Mouse (Mus musculus) forebrain, postnatal 0 days (tissue): ENCODE data around the gene Olfr1394. TPM values are rescaled to one million over a fixed set of nuclear protein-coding genes. Genes with fewer than 3 reads are reported as not detected.

Experiments used
- ATAC-seq: fragments of 200-750 bp; cut with Nextera tagmentation; 2 replicates; pipeline ENCODE4 v1.8.0; 2017; ENCODE audit warnings: mild to moderate bottlenecking, moderate library complexity
- DNase-seq: peaks from one replicate; pipeline ENCODE4 v3.0.0-alpha.2; 2015
- H3K27ac ChIP-seq: fragments of 300-500 bp; sonication (generic); 2 replicates; pipeline ENCODE4 v1.5.1; 2014; ENCODE audit warnings: low read depth, mild to moderate bottlenecking, antibody characterized with exemption, low read length, moderate library complexity, mixed read lengths
- H3K27me3 ChIP-seq: fragments of 300-500 bp; sonication (generic); 2 replicates; pipeline ENCODE4 v1.6.1; 2014; ENCODE audit warnings: mild to moderate bottlenecking, low read length, mixed read lengths; ENCODE audit not compliant: insufficient read depth
- H3K36me3 ChIP-seq: fragments of 300-500 bp; sonication (generic); 2 replicates; pipeline ENCODE4 v1.6.1; 2014; ENCODE audit warnings: mild to moderate bottlenecking, moderate library complexity; ENCODE audit not compliant: insufficient read depth
- H3K4me1 ChIP-seq: fragments of 300-500 bp; sonication (generic); 2 replicates; pipeline ENCODE4 v1.6.1; 2014; ENCODE audit warnings: antibody characterized with exemption; ENCODE audit not compliant: insufficient read depth
- H3K4me2 ChIP-seq: fragments of 300-500 bp; sonication (generic); 2 replicates; pipeline ENCODE4 v1.6.1; 2014; ENCODE audit warnings: low read depth, mild to moderate bottlenecking, moderate library complexity
- H3K4me3 ChIP-seq: fragments of 300-500 bp; sonication (generic); 2 replicates; pipeline ENCODE4 v1.5.1; 2014; ENCODE audit warnings: low read depth, low read length, mixed read lengths
- H3K9ac ChIP-seq: fragments of 300-500 bp; sonication (generic); 2 replicates; pipeline ENCODE4 v1.6.1; 2014; ENCODE audit warnings: mild to moderate bottlenecking
- H3K9me3 ChIP-seq: fragments of 300-500 bp; sonication (generic); 2 replicates; pipeline ENCODE4 v1.6.1; 2016; ENCODE audit warnings: low read length
- CTCF ChIP-seq: sonication (generic); IDR thresholded peaks from 2 replicates; pipeline ENCODE4 v1.5.1; 2016; ENCODE audit warnings: antibody characterized with exemption, control low read depth, low read depth
- WGBS: fragments of 180-500 bp; shearing (Covaris S2); extraction: QIAGEN DNeasy Blood & Tissue Kit; methylation state at CpG from one replicate; pipeline ENCODE4 v1.1.7; 2014; 5-methylcytosine and 5-hydroxymethylcytosine counted together
- polyA plus RNA-seq: library from polyadenylated mRNA; unstranded; fragments of >200 nt; fragmentation: Nextera tagmentation; extraction: Ambion mirVana; gene quantifications from 2 replicates; pipeline ENCODE4 v1.2.1, GENCODE M21; 2015
- total RNA-seq: library from RNA; depleted of rRNA; stranded (reverse); fragments of >200 nt; gene quantifications from 2 replicates; pipeline ENCODE4 v1.2.3, GENCODE M21; 2014

The Olfr1394 gene
- total and polyA plus RNA-seq, 2 experiments from 2014 or later: not detected

- no peak for TF ChIP-seq CTCF
- Histone ChIP-seq H3K9ac (no peak within 1 kb of the TSS), H3K9me3 (no peaks in the 10 kb centered on the region), H3K4me2 (no peak within 1 kb of the TSS), H3K27ac (no peak within 1 kb of the TSS), H3K4me3 (no peak within 1 kb of the TSS), H3K27me3 (no peaks in the 10 kb centered on the region), H3K36me3 (no peaks in the 10 kb centered on the region), H3K4me1 (no peaks in the 10 kb centered on the region)
- DNase-seq: no peak
- no peak for ATAC-seq
Observed at GRCm38 (mm10) chr11:49114774-49115173, 39.4 kb upstream of the Olfr1394 start, which contains the start of gene Olfr1396. Olfr1396 (minus strand) TSS chr11:49114874.

GRCm38 (mm10) chr11:49119635-49120034, 34.5 kb upstream of the Olfr1394 start:
- no peak overlapping the region for H3K4me2 ChIP-seq
- WGBS: 80% methylated on average over 3 of the region's 3 CpGs
- H3K4me3 ChIP-seq: no peak overlapping the region
- H3K9ac ChIP-seq: no peak overlapping the region
- no peak for DNase-seq
- TF ChIP-seq CTCF: no peak
- H3K27ac ChIP-seq: no peak overlapping the region
- ATAC-seq: no peak
- H3K4me1 ChIP-seq: no peaks in the 10 kb centered on the region
- no peaks in the 10 kb centered on the region for H3K27me3 ChIP-seq
- no peaks in the 10 kb centered on the region for H3K36me3 ChIP-seq
- H3K9me3 ChIP-seq: no peaks in the 10 kb centered on the region

GRCm38 (mm10) chr11:49124169-49124568, 30.0 kb upstream of the Olfr1394 start:
- no peak for ATAC-seq
- WGBS: 85% methylated on average over 2 of the region's 2 CpGs

GRCm38 (mm10) chr11:49141974-49142373, 12.2 kb upstream of the Olfr1394 start, which contains the start of gene Olfr1395:
Olfr1395 (plus strand) TSS chr11:49142274.
- Histone ChIP-seq H3K4me2 (no peak within 1 kb of the TSS), H3K4me3 (no peak within 1 kb of the TSS), H3K27me3 (no peaks in the 10 kb centered on the region), H3K27ac (no peak within 1 kb of the TSS), H3K9me3 (no peaks in the 10 kb centered on the region), H3K9ac (no peak within 1 kb of the TSS), H3K4me1 (no peaks in the 10 kb centered on the region), H3K36me3 (no peaks in the 10 kb centered on the region)
- no peak for DNase-seq
- ATAC-seq: no peak
- WGBS: 93% methylated on average over 6 of the region's 6 CpGs
- TF ChIP-seq CTCF: no peak

More at GRCm38 (mm10) chr11:49124169-49124568, 30.0 kb upstream of the Olfr1394 start:
- Histone ChIP-seq H3K27ac (no peak overlapping the region), H3K4me3 (no peak overlapping the region), H3K9me3 (no peaks in the 10 kb centered on the region), H3K27me3 (no peaks in the 10 kb centered on the region), H3K4me2 (no peak overlapping the region), H3K4me1 (no peaks in the 10 kb centered on the region), H3K36me3 (no peaks in the 10 kb centered on the region), H3K9ac (no peak overlapping the region)
- no peak for DNase-seq
- TF ChIP-seq CTCF: no peak

- Histone ChIP-seq H3K4me2 (no peak overlapping the region), H3K27me3 (no peaks in the 10 kb centered on the region), H3K4me3 (no peak overlapping the region), H3K9ac (no peak overlapping the region), H3K36me3 (no peaks in the 10 kb centered on the region), H3K4me1 (no peaks in the 10 kb centered on the region), H3K27ac (no peak overlapping the region), H3K9me3 (no peaks in the 10 kb centered on the region)
- DNase-seq (no peak), ATAC-seq (no peak)
- no peak for TF ChIP-seq CTCF
- 95% methylated on average over 2 of the region's 2 CpGs for WGBS
Observed at GRCm38 (mm10) chr11:49156821-49157814, 2.9 kb downstream of the Olfr1394 start.

- Histone ChIP-seq H3K27ac (no peak overlapping the region), H3K36me3 (no peaks in the 10 kb centered on the region), H3K4me3 (peak overlapping the region; percentile 40), H3K9ac (peak overlapping the region; percentile 37; the same call in 1 of the 2 replicates), H3K27me3 (no peaks in the 10 kb centered on the region; the same call in 1 of the 2 replicates), H3K9me3 (0 out of 2 replicates have a peak, but pooled peaks cover 5% of the 10 kb centered on the region), H3K4me1 (no peaks in the 10 kb centered on the region), H3K4me2 (peak overlapping the region; percentile 81)
- ATAC-seq (peak; percentile 83), DNase-seq (peak; percentile 25)
- TF ChIP-seq CTCF: no peak
- 6% methylated on average over 50 of the region's 50 CpGs for WGBS
Observed at GRCm38 (mm10) chr11:49168839-49169611, 14.8 kb downstream of the Olfr1394 start.
